Mouse (Mus musculus) megakaryocyte, embryonic 14.5 days (primary cell): ENCODE measurements around the gene Vwa8.

Experiments used
- FLI1 ChIP-seq: IDR thresholded peaks from 2 replicates; pipeline ENCODE4 v1.6.1; 2012; ENCODE audit warnings: low read length, inconsistent platforms, mixed read lengths
- GATA1 ChIP-seq: IDR thresholded peaks from 3 replicates; pipeline ENCODE4 v1.6.1; 2012; ENCODE audit warnings: mixed read lengths, low read length, inconsistent platforms, borderline replicate concordance

GRCm38 (mm10) chr14:78895496-78895895, 46.6 kb downstream of the Vwa8 start:
- TF ChIP-seq GATA1 (no peak), FLI1 (no peak)
